Mouse (Mus musculus): ENCODE results near the gene Nrm.

Gene Nrm

DNA sequence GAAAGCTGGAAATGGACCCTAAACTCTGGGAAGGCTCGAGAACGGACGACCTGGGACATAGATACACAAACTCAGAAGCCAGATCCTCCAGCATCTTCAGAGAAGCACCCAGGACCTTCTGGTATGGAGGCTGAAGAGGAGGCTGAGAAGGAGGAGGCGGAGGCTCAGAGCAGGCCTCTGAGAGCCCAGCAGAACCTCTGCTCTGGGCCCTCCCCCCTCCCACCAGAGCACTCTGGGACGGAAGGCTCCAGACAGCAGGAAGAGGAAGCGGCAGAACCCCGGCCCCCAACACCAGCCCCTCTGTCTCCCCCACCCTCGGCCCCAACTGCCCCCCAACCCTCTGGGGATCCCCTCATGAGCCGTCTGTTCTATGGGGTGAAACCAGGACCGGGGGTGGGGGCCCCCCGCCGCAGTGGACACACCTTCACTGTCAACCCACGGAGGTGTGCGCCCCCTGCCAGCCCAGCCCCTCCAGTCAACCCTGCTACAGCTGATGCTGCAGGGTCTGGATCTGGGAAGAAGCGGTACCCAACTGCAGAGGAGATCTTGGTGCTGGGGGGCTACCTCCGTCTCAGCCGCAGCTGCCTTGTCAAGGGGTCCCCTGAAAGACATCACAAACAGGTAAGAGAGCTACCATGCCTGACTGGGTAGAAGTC, 7.2 kb downstream of the Nrm start:
- peak; percentile 43 to 68 for DNase-seq

DNA sequence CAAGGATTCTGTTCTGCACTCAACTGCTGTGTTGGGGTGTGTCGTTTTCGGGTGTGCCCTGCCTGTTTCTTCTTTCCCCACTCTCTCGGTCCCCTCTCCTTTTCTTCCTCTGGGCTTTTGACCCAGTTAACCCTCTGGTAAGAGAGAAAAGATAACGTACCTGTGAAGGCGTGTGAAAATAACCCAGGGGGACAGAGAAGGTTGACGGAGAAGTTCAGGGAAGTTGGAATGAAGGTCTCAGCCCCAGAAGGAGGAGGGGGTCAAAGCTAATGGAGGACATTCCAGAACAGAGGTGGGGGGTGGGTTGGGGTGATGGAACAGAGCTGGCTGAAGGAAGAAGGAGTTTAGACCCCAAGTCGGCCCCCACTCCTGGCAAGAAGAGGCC, 7.8 kb downstream of the Nrm start:
- no peak for DNase-seq

DNA sequence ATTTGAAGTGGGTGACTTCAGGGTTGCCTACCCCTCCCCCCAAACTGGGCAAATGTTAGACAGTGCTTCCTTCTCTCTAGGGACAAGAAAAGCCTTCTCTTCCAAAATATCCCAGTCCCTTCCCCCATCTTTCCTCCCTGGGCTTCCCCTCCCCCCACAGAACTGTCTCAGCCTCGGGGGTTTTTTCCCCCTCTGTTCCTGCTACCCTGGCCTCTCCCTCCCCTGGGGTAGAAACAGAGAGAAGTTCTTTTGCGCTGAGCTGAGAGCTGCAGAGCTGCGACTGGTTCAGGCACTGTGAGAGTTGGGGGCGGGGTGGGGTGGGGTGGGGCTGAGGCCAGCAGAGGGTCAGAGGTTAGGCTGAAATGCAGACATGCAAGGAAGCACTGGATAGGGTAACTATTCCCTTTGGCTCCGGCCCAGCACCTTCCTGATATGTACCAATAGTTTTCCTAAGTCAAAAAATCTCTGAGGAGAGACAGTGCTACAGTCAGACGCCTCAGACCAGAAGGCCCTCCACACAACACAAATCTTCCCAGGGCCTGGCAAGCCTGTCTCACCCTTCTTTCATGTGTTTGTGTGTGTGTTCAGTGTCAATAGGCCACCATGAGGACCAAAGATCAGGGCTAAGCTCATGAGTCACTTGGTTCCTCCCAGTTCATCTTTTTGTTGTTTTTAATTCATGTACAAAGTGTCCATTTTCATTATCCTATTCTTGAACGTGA, 8.4 kb downstream of the Nrm start:
- peak; percentile 70 to 76 for DNase-seq

DNA sequence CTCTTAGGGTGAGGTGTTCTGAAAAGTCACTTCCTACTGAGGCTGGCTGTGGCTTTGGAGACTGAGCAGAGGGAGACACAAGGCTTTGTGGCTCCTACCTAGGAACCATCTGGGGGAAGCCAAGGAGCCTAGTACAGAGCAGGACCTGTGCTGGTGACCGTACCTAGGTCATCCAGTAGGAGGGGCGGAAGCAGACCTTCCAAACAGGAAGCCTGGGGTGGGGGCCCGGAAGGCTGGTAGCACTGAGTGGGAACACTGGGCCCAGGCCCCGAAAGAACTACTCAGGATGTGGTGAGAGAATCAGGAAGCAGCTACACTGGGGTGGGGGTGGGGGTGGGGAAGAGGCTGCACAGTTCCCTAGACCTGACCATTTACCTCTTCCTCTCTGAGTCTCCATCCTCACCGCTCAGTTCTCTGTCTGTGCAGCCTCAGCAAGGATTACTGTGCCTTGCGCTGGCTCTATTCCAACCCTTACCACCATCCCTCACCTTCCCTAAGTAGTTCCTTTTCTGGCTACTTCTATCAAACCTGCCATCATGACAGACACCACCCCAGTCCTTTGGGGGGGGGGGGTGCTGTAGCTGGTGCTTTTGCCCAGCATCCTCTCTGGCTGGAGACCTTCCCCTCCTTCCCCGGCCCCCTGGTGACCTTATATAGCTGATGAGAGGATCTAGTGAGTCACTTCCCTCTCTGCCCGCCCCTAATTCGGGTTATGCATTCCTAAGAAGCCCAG, 9.2 kb downstream of the Nrm start:
- DNase-seq = peak; percentile 69 to 89

DNA sequence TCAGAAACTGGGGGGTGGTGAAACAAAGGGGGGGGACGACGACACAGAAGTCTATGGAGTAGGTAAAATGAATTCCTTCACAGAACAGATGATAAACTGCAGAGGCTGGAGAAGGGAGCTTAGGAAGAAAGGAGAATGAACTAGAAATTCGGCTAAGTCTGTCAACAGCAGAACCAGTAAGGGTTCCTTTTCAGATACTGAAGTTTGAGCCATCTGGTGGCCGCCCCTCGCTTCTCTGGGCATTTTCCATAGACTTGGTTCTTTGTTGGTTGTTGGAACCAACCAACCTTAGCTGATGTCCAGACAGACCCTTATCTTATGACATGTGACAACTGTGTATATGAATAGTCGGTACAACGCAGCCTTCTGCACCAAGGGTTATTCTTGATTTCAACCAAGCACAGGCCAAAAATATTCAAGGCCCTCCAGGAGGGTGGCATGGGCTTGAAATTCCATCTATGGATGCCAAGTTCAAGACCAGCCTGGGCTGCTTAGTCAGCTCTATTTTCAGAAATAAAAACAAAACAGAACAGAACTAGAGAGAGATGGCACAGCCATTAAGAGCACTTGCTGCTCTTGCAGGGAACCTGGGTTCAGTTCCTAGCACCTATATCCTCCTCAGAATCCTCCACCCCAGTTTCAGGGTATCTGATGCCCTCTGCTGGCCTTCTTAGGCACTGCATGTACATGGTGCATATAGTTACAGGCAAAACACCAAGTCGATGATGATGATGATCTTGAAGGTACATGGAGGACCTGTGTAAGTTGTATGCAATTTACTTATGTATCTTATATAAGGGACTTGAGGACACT, 10.0 kb downstream of the Nrm start:
- DNase-seq = peak in 1 of 2 experiments; percentile 41

DNA sequence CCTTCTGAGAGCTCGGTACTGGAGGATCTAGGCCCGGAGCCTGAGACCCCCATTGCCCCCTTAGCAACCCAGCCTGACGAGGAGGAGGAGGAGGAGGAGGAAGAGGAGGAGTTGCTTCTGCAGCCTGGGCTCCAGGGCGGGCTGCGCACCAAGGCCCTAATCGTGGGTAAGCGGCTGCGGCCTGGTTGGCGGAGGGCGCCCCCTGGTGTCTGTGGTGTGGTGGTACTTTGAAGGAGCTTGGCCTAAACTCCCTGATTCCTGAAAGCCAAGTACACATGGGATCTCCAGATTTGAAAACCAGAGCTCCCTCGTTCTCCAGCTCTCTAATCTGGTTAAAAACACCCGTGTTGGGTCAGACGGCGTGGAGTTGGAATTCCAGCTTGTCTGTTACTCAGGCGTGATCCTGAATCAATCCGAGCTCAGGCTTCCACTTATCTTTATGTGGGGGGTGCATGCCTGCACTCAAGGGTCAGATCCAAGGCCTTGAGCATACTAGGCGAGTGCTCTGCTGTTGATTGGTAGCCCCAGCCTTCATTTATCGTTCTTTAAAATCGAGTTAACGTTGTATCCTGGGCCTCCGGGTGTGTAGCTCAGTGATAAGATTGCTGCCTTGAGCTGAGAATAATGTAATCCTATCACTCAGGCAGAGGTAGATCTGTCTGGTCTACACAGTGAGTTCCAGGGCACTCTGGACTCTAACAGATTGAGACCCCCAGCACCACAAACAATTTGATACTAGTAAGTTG, 12.8 kb downstream of the Nrm start:
- DNase-seq = peak; percentile 88 to 89

DNA sequence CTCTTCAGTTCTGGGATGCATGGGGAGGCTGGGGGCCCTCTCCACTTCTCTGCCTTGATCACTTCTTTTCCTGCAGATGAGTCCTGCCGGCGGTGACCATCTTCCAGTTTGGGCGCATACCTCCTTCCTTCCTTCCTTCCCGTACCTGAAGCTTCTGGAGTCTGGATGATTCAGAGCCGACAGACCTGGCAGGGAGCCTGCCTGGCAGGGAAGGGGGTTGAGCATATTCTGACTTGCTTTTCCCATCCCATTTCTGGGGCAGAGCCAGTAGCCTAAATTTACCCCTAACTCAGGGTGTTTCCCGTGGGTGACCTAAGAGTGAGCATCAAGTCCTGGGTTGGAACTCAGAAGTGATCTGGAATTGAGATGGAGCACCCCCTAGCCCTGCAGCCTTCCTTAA, 13.6 kb downstream of the Nrm start:
- peak; percentile 57 to 68 for DNase-seq

DNA sequence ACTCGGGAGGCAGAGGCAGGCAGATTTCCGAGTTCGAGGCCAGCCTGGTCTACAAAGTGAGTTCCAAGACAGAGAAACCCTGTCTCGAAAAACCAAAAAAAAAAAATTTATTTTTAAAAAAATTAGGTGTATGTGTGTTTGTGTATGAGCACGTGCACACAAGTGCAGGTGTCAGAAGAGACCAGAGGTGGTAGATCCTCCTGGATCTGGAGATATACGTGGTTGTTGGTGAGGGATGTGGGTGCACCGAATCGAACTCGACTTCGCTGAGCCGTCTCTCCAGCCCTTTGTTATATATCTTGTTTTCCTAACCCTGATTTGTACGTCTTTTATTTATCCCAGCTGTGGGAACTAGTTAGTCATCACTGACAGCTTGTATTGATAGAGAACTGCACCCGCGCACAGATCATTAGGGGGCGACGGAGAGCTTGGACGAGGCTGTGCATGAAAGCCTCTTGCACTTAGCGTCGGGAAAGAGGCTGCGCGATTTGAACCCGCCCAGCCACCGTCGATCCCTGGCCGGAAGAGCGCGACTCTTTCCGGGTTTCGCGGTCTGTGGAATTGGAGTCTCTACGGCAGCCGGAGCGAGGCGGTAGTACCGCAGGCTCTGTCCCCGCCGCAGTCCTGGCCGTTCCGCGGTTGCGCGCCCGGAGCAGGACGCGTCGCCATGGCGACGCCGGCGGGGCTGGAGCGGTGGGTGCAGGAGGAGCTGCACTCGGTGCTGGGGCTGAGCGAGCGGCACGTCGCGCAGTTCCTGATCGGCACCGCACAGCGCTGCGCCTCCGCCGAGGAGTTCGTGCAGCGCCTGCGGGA, 18.3 kb downstream of the Nrm start, which contains the start of gene Dhx16:
Dhx16 (plus strand) TSS at position 575 of the 813 bp plus-strand sequence.
- DNase-seq = peak; percentile 97 to 98

DNA sequence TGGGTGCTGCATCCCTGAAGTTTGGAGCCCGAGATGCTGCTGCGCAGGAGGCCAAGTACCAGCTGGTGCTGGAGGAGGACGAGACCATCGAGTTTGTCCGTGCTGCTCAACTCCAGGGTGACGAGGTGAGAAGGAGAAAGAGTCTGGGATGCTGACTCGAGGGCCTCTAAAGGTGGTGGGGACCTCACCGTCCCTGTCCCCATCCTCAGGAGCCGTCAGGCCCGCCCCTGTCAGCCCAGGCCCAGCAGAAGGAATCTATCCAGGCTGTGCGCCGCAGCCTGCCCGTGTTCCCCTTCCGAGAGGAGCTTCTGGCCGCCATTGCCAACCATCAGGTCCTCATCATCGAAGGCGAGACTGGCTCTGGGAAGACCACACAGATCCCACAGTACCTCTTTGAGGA, 21.8 kb downstream of the Nrm start:
- DNase-seq = no peak

DNA sequence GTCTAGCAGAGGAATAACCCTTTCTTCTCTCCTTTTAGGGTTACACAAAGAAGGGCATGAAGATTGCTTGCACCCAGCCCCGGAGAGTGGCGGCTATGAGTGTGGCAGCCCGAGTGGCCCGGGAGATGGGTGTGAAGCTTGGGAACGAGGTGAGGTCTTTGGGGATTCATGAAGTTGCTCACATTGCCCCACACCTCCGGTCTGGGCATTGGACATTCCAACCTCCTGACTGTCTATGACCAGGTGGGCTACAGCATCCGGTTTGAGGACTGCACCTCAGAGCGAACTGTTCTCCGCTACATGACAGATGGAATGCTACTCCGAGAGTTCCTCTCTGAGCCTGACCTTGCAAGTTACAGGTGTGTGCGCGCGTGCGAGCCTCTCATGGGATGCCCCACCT, 22.7 kb downstream of the Nrm start:
- DNase-seq = no peak

DNA sequence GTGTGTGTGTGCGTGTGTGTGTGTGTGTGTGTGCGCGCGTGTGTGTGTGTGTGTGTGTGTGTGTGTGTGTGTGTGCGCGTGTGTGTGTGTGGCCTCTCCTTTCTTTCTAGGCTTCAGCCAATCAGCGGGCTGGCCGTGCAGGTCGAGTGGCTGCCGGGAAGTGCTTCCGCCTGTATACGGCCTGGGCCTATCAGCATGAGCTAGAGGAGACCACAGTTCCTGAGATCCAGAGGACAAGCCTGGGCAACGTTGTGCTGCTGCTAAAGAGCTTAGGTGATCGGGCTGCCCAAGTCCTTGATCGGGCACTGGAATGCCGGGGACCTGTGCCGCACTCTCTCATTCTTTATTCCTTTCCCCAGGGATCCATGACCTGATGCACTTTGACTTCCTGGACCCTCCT, 26.6 kb downstream of the Nrm start:
- DNase-seq = no peak

DNA sequence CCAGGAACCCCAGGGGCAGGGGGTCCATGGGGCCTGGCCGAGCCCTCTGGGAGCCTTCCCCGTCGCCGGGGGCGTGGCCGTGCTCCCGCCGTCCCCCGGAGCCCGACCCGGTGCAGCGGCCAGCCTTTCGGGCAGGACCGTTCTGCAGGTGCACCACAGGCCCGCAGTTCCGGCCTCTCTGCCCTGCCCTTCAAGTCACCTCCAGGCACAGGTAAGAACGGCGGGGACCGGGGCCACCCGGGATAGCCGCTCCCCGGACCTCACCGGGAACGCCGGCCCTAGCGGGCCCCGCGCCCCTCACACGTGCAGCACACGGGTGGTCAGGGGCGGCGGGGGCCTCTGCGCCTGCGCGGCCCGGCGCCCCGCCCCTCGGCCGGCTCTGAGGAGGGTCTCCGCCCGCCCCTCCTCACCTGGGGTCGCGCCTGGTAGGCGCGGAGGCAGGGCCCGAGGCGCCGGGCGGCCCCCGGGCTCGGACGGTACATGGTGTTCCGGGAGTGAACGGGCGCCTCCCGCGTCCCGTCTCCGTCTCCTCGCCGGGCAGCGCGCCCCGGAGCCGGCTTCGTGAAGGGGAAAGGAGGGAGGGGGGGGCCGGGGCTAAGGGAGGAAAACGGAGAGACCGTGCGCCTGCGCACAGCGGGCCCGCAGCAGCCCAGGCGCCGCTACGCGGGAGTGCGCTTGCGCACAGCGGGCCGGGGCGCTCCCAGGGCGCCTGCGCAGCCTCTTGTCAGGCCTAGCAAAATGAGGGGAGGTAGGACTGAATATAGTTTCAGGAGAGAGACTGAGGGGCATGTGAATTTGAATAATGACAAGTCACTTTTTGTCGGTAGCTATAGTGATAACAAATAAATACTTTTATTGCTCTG, 35.9 kb downstream of the Nrm start, which contains the start of gene 2310061I04Rik:
2310061I04Rik (minus strand) TSS at position 651 of the 863 bp plus-strand sequence.
- DNase-seq = peak; percentile 90 to 95

DNA sequence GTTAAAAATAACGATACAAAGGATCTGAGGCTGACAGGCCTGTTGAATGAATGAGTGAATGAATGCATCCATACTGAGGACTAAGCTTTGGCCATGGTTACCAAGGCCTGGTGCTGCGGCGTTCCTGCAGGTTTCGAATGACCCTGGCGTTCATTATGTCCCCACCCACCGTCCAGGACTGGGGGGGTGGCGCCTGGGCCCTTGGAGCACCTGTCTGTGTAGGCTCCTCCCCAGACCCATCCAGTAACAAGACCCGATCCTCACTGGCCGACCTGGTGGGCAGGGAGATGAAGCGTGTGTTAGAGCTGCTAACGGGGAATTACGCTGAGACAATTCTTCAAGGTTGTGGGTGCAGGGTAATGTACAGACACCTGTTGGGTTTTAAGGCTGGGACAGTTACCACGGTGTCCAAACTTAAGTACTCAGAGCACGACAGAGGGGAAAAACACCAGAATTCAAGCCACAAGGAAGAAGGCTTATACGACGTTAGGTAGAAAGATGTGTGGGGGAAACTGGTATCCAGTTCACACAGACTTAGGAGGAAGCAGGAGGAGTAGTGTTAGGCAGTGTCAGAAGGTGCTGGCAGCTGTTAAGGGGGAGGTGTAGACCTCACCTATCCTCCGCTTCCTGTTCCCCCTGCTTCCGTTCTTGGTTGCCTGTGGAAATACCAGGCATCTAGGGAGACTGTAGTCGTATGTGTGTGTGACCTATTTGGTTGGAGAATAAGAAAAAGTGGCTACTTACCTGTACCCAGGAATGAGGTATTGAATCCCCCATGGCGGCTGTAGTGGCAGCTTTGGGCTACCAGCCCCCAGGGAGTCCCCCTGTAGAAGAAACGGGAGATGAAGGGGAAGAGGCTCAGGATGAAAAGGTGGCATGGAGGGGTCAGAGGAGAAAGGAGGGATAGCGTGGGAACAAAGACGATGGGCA, 36.8 kb downstream of the Nrm start:
- DNase-seq = no peak

DNA sequence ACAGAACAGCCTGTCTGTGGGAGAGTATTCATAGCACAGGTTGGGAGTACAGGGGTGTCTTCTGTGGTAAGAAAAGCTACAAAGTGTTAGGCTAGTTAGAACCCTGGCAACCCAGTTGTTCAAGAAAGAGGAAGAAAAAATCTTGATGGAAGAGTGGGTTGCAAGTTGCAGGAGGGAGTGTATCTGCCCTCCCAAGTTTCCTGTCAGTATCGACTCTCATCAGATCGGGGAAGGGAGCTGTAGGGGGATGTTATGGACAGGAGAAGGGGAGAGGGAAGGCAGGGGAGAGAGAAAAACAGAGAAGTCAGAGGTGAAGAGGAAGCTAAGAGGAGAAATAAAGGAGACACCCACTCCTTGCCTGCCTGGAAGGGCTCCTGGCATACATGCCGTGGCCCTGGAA, 39.5 kb downstream of the Nrm start:
- no peak for DNase-seq

DNA sequence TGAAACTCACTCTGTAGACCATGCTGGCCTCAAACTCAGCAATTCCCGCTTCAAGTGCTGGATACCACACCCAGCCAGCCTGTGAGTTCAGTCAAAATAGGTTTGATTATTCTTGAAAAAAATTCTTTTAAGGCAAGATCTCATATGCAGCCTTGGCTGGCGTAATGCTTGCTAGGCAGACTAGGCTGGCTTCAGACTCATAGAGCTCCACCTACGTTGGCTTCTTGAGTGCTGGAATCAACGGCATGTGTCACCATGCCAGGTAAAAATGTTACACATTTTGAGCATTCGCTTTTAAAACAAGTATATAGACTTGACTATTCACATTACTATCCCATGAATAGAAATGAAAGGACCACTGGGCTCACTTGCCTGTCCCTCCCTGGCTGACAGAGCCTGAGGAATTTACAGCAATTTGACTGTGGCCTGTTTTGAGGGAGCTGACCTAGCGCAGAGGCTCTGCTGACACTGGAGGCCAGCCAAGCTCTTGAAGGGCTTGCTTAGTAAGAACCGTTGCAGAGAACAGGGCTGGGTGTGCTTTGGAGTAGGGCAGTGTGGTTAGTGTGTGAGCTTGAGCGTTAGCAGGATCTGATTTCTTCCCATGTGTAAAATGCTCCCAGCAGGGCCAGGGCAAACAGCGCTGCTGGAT, 42.3 kb downstream of the Nrm start:
- peak; percentile 79 to 88 for DNase-seq

DNA sequence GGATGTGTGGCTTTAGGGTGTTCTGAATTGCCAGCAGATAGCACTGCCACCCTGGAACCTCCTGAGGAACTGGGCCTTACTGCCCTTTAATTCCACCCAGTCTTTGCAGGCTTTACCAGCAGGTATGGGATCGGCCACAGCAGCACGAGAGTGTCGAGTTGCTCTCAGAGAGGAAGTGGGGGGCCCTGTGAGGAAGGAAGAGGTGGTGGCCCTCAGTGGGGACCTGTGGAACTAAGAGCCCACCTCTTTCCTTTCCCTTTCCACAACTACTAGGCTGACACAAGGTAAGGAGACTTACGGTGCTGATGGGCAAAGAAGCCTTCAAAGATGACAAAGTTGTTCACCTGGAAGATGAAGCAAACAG, 42.9 kb downstream of the Nrm start:
- no peak for DNase-seq

DNA sequence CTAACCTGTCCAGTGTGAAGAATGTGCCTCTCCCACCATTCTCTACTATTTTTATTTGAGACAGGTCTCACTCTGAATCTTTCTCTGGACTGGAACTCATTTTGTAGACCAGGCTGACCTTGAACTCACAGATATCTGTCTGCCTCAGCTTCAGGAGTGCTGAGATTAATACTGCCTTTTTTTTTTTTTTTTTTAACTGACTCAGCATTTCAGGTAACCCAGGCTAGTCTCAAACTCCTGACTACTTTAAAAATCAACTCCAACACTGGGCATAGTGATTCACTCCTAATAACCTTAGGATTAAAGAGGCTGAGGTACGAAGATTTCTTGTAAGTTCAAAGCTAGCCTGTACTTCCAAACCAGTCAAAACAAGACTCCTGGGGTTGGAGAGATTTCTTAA, 44.5 kb downstream of the Nrm start:
- DNase-seq = no peak

DNA sequence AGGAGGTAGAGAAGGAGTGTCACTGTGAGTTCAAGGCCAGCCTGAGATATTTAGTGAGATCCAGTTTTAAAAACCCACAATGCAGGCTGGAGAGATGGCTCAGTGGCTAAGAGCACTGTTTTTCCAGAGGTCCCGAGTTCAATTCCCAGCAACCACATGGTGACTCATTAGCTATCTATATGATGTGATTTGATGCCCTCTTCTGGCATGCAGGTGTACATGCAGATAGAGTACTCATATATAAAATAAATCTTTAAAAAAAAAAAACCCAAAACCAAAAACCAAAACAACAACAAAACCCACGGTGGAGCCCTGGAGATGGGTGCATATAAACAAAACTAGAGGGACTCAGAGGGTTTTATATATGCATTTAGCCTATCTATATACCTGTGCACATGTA, 46.5 kb downstream of the Nrm start:
- no peak for DNase-seq

Data from kidney, postnatal 25 days (tissue).